Mouse (Mus musculus) forebrain, embryonic 15.5 days (tissue): ENCODE data around the gene Sec16a. TPM values are rescaled to one million over a fixed set of nuclear protein-coding genes. Genes with fewer than 3 reads are reported as not detected.
A peak's percentile ranks its signal among the peaks of the same experiment; 100 is the strongest.

Experiments
- ATAC-seq: fragments of 200-750 bp; cut with Nextera tagmentation; replicated peaks from 2 replicates; pipeline ENCODE4 v1.8.0; 2017; ENCODE audit warnings: mild to moderate bottlenecking, moderate TSS enrichment, moderate library complexity
- H3K27ac ChIP-seq: fragments of 300-500 bp; sonication (generic); replicated peaks from 2 replicates; pipeline ENCODE4 v1.5.1; 2015; ENCODE audit warnings: mild to moderate bottlenecking, inconsistent platforms
- H3K27me3 ChIP-seq: fragments of 300-500 bp; sonication (generic); 2 replicates; pipeline ENCODE4 v1.6.1; 2015; ENCODE audit warnings: inconsistent platforms
- H3K36me3 ChIP-seq: fragments of 300-500 bp; sonication (generic); 2 replicates; pipeline ENCODE4 v1.6.1; 2015; ENCODE audit warnings: mild to moderate bottlenecking, inconsistent platforms
- H3K4me1 ChIP-seq: fragments of 300-500 bp; sonication (generic); 2 replicates; pipeline ENCODE4 v1.6.1; 2015; ENCODE audit warnings: inconsistent platforms
- H3K4me2 ChIP-seq: fragments of 300-500 bp; sonication (generic); replicated peaks from 2 replicates; pipeline ENCODE4 v1.6.1; 2015; ENCODE audit warnings: mild to moderate bottlenecking, inconsistent platforms
- H3K4me3 ChIP-seq: fragments of 300-500 bp; sonication (generic); 2 replicates; pipeline ENCODE4 v1.5.1; 2015; ENCODE audit warnings: mild to moderate bottlenecking, inconsistent platforms
- H3K9ac ChIP-seq: fragments of 300-500 bp; sonication (generic); replicated peaks from 2 replicates; pipeline ENCODE4 v1.6.1; 2015; ENCODE audit warnings: mild to moderate bottlenecking, inconsistent platforms
- H3K9me3 ChIP-seq: fragments of 300-500 bp; sonication (generic); 2 replicates; pipeline ENCODE4 v1.6.1; 2016; ENCODE audit warnings: inconsistent platforms
- WGBS: fragments of 180-500 bp; shearing (Covaris S2); methylation state at CpG from one replicate; pipeline ENCODE4 v1.1.7; 2015; ENCODE audit warnings: mixed read lengths; 5-methylcytosine and 5-hydroxymethylcytosine counted together
- polyA plus RNA-seq: library from polyadenylated mRNA; unstranded; fragments of >200 nt; fragmentation: Nextera tagmentation; extraction: Ambion mirVana; gene quantifications from 2 replicates; pipeline ENCODE4 v1.2.1, GENCODE M21; 2015

The Sec16a gene
- polyA plus RNA-seq = 18.3 and 19.8 TPM in 2 replicates

GRCm38 (mm10) chr2:26444946-26445665, at the start of gene Sec16a:
Gene Sec16a, minus strand, starts transcription at chr2:26445216.
- Histone ChIP-seq H3K9ac (peak within 1 kb of the TSS; percentile 74), H3K27me3 (no peaks in the 10 kb centered on the region), H3K36me3 (peaks cover 16% of the 10 kb centered on the region), H3K4me3 (peak within 1 kb of the TSS; percentile 64), H3K9me3 (no peaks in the 10 kb centered on the region), H3K4me2 (peak within 1 kb of the TSS; percentile 83), H3K4me1 (peaks cover 52% of the 10 kb centered on the region), H3K27ac (peak within 1 kb of the TSS; percentile 93)
- WGBS = under 1% methylated on average over 61 of the region's 61 CpGs
- ATAC-seq = peak; percentile 92

- no peaks in the 10 kb centered on the region for H3K9me3 ChIP-seq
- WGBS = 56% methylated on average over 7 of the region's 7 CpGs
- H3K4me1 ChIP-seq = peaks cover 95% of the 10 kb centered on the region
- peak overlapping the region; percentile 96 for H3K27ac ChIP-seq
- no peak overlapping the region for H3K9ac ChIP-seq
- no peak overlapping the region for H3K4me3 ChIP-seq
- no peaks in the 10 kb centered on the region for H3K36me3 ChIP-seq
- no peaks in the 10 kb centered on the region for H3K27me3 ChIP-seq
- no peak overlapping the region for H3K4me2 ChIP-seq
- no peak for ATAC-seq
These were observed 49.4 kb upstream of the Sec16a start for GRCm38 (mm10) chr2:26494396-26494795.

GRCm38 (mm10) chr2:26493021-26493781, 48.2 kb upstream of the Sec16a start:
- Histone ChIP-seq H3K27ac (peak overlapping the region; percentile 96), H3K4me3 (no peak overlapping the region), H3K9me3 (no peaks in the 10 kb centered on the region), H3K27me3 (no peaks in the 10 kb centered on the region), H3K9ac (peak overlapping the region; percentile 22), H3K36me3 (no peaks in the 10 kb centered on the region), H3K4me2 (peak overlapping the region; percentile 22), H3K4me1 (peaks cover 95% of the 10 kb centered on the region)
- ATAC-seq = peak; percentile 26; the same call in 1 of the 2 replicates
- 32% methylated on average over 9 of the region's 9 CpGs for WGBS

GRCm38 (mm10) chr2:26490760-26491301, 45.8 kb upstream of the Sec16a start:
- Histone ChIP-seq H3K4me3 (no peak overlapping the region), H3K27ac (peak overlapping the region; percentile 93), H3K4me1 (peaks cover 95% of the 10 kb centered on the region), H3K27me3 (no peaks in the 10 kb centered on the region), H3K9ac (no peak overlapping the region), H3K4me2 (0 out of 2 replicates have a peak overlapping the region, but pooled peaks have one; percentile 3), H3K9me3 (no peaks in the 10 kb centered on the region), H3K36me3 (no peaks in the 10 kb centered on the region)
- no peak for ATAC-seq
- WGBS = 11% methylated on average over 4 of the region's 4 CpGs

GRCm38 (mm10) chr2:26488535-26489135, 43.6 kb upstream of the Sec16a start:
- Histone ChIP-seq H3K36me3 (0 out of 2 replicates have a peak, but pooled peaks cover 3% of the 10 kb centered on the region), H3K27ac (peak overlapping the region; percentile 93), H3K27me3 (no peaks in the 10 kb centered on the region), H3K9ac (no peak overlapping the region), H3K4me1 (peaks cover 95% of the 10 kb centered on the region), H3K4me2 (peak overlapping the region; percentile 26), H3K4me3 (no peak overlapping the region), H3K9me3 (no peaks in the 10 kb centered on the region)
- ATAC-seq = no peak
- WGBS = 48% methylated on average over 9 of the region's 9 CpGs

GRCm38 (mm10) chr2:26487322-26488021, 42.5 kb upstream of the Sec16a start:
- 0 out of 2 replicates have a peak, but pooled peaks cover 3% of the 10 kb centered on the region for H3K36me3 ChIP-seq
- no peaks in the 10 kb centered on the region for H3K9me3 ChIP-seq
- peak; percentile 15 for ATAC-seq
- H3K4me3 ChIP-seq = no peak overlapping the region
- H3K27me3 ChIP-seq = no peaks in the 10 kb centered on the region
- WGBS = 4% methylated on average over 18 of the region's 18 CpGs
- H3K4me1 ChIP-seq = peaks cover 94% of the 10 kb centered on the region
- 0 out of 2 replicates have a peak overlapping the region, but pooled peaks have one; percentile 8 for H3K9ac ChIP-seq
- H3K4me2 ChIP-seq = peak overlapping the region; percentile 26
- H3K27ac ChIP-seq = peak overlapping the region; percentile 93

GRCm38 (mm10) chr2:26486835-26487321, 41.9 kb upstream of the Sec16a start:
- Histone ChIP-seq H3K4me1 (peaks cover 92% of the 10 kb centered on the region), H3K27me3 (no peaks in the 10 kb centered on the region), H3K9me3 (no peaks in the 10 kb centered on the region), H3K4me2 (peak overlapping the region; percentile 26), H3K4me3 (no peak overlapping the region), H3K9ac (0 out of 2 replicates have a peak overlapping the region, but pooled peaks have one; percentile 8), H3K27ac (peak overlapping the region; percentile 93), H3K36me3 (0 out of 2 replicates have a peak, but pooled peaks cover 3% of the 10 kb centered on the region)
- 8% methylated on average over 3 of the region's 3 CpGs for WGBS
- no peak; the same call in 1 of the 2 replicates for ATAC-seq

- Histone ChIP-seq H3K4me3 (no peak overlapping the region), H3K36me3 (0 out of 2 replicates have a peak, but pooled peaks cover 3% of the 10 kb centered on the region), H3K27ac (peak overlapping the region; percentile 93), H3K27me3 (no peaks in the 10 kb centered on the region), H3K4me2 (peak overlapping the region; percentile 26), H3K9ac (peak overlapping the region; percentile 8; the same call in 1 of the 2 replicates), H3K4me1 (peaks cover 91% of the 10 kb centered on the region), H3K9me3 (no peaks in the 10 kb centered on the region)
- ATAC-seq = 0 out of 2 replicates have a peak, but pooled peaks have one; percentile 0
- 6% methylated on average over 5 of the region's 5 CpGs for WGBS
These were observed 41.3 kb upstream of the Sec16a start for GRCm38 (mm10) chr2:26486264-26486810.

GRCm38 (mm10) chr2:26485710-26486109, 40.7 kb upstream of the Sec16a start:
- Histone ChIP-seq H3K9me3 (no peaks in the 10 kb centered on the region), H3K9ac (0 out of 2 replicates have a peak overlapping the region, but pooled peaks have one; percentile 8), H3K4me2 (peak overlapping the region; percentile 26), H3K4me1 (peaks cover 85% of the 10 kb centered on the region), H3K4me3 (0 out of 2 replicates have a peak overlapping the region, but pooled peaks have one; percentile 10), H3K36me3 (0 out of 2 replicates have a peak, but pooled peaks cover 4% of the 10 kb centered on the region), H3K27me3 (no peaks in the 10 kb centered on the region), H3K27ac (peak overlapping the region; percentile 93)
- 4% methylated on average over 7 of the region's 7 CpGs for WGBS
- peak; percentile 79 for ATAC-seq

GRCm38 (mm10) chr2:26485278-26485677, 40.3 kb upstream of the Sec16a start:
- Histone ChIP-seq H3K9me3 (no peaks in the 10 kb centered on the region), H3K4me2 (peak overlapping the region; percentile 26), H3K4me3 (peak overlapping the region; percentile 10; the same call in 1 of the 2 replicates), H3K27me3 (no peaks in the 10 kb centered on the region), H3K36me3 (0 out of 2 replicates have a peak, but pooled peaks cover 4% of the 10 kb centered on the region), H3K27ac (peak overlapping the region; percentile 93), H3K9ac (0 out of 2 replicates have a peak overlapping the region, but pooled peaks have one; percentile 5), H3K4me1 (peaks cover 81% of the 10 kb centered on the region)
- ATAC-seq = peak; percentile 60
- 12% methylated on average over 9 of the region's 9 CpGs for WGBS
